Mouse (Mus musculus): ENCODE data around the gene Pla2g1b.

Pla2g1b gene

GRCm38 (mm10) chr5:115522981-115523499 is 57.0 kb downstream of the Pla2g1b start:
- DNase-seq (ENCODE audit: extremely low spot score), result no peak

GRCm38 (mm10) chr5:115523971-115524370 is 57.9 kb downstream of the Pla2g1b start:
- peak; percentile 76 for DNase-seq (ENCODE audit: extremely low spot score)

Data from embryo, embryonic 9.5 days (tissue).